Mouse (Mus musculus) heart, postnatal 10 days (tissue): ENCODE measurements around the gene Olfr1442. TPM values are rescaled to one million over a fixed set of nuclear protein-coding genes. Genes with fewer than 3 reads are reported as not detected.
A peak's percentile ranks its signal among the peaks of the same experiment; 100 is the strongest.
"Not testable (repeated sequence)": the region's sequence is repeated elsewhere in the genome, so short reads cannot be mapped to it uniquely, and the experiment has no call there.

Experiments
- DNase-seq, 2 experiments: peaks; one replicate each; pipeline ENCODE4 v3.0.0; 2021
- intact Hi-C: fragments of 180-260 bp; cut with DNase I; formaldehyde crosslinking; loops from one replicate; pipeline ENCODE4 v1.15.1; 2025
- total RNA-seq, 2 experiments: library from RNA; stranded (reverse); gene quantifications; 2 replicates each; pipeline ENCODE4 v1.2.3; 2021

Olfr1442 gene
- total RNA-seq, result not detected

- intact Hi-C loops, result no loop called here
Observed at GRCm38 (mm10) chr19:12670139-12670538, at the start of gene Olfr1442. Gene Olfr1442, plus strand, starts transcription at chr19:12670439.

GRCm38 (mm10) chr19:12633176-12633575 is 37.1 kb upstream of the Olfr1442 start, which contains the start of gene Glyat:
Gene Glyat, plus strand, starts transcription at chr19:12633308.
- intact Hi-C loops, result no loop called here
- no peak for DNase-seq

More at GRCm38 (mm10) chr19:12670139-12670538, at the start of gene Olfr1442:
- DNase-seq, result no peak

DNA sequence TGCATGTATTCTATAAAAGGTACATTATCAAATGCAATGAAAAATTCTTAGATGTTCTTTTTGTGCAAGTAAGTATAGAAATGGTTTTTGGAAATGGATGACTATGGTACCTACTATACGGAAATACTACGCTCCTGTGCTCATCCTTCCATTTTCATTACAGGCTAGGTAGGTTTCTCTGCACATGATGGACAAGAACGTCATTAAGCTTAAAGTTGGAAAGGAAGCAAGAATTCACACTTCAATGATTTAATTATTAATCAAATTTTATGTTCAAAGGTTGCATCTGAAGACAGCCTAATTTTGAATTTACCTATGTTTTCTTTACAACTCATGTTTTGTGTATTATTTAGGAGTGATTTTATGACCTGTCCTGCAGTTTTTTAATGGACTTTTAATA is 36.0 kb upstream of the Olfr1442 start:
- no peak for DNase-seq
- intact Hi-C loops, result no loop called here

- intact Hi-C loops, result no loop called here
- DNase-seq, result no peak
Observed at GRCm38 (mm10) chr19:12634963-12635362, 35.3 kb upstream of the Olfr1442 start.

- no peak for DNase-seq
- intact Hi-C loops, result no loop called here
Observed at GRCm38 (mm10) chr19:12636863-12637262, 33.4 kb upstream of the Olfr1442 start.

- intact Hi-C loops, result no loop called here
- no peak for DNase-seq
Observed at GRCm38 (mm10) chr19:12638049-12638448, 32.2 kb upstream of the Olfr1442 start.

DNA sequence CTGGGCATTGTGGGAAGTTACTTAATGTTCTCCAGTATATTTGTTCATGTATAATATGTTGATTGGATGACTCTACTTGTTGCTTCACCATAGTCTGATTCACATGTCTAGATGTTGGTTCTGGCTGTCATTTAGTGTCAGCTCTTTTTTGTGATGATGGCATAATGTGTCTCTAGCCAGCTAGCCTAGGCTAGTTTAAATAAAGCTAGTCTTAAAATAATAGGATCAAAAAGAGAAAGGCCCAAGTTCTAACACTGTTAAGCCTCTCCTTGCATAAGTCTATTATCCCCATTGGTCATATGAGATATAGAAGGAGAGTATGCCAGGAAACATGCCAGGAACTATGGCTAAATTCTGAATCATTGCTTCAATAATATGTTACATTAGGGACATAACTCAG is 20.7 kb upstream of the Olfr1442 start:
- no peak for DNase-seq
- intact Hi-C loops, result no loop called here

GRCm38 (mm10) chr19:12666156-12666555 is 4.1 kb upstream of the Olfr1442 start:
- intact Hi-C loops, result no loop called here
- no peak for DNase-seq

GRCm38 (mm10) chr19:12668601-12669000 is 1.6 kb upstream of the Olfr1442 start:
- intact Hi-C loops, DNase-seq: not testable (repeated sequence)

DNA sequence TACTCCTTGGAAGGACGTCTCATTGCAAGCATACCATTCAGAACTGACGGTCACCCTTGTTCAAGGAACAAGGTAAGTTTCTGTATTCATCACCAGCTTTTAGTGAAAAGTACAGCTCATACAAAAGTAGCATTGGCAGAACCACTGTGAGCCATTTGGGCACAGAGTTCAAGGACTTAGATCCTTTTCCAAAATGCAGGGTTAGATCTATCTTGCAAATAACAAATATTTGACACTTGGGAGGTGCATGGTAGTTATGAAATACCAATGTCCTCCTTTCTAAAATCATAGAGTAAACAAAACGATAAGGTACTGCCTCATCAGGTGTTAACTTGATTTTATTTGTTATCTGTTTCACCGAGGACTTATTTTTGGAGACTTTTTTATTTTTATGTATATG is 812 bp downstream of the Olfr1442 start:
- intact Hi-C loops, result no loop called here
- no peak for DNase-seq

GRCm38 (mm10) chr19:12677812-12678211 is 7.6 kb downstream of the Olfr1442 start, which contains the start of gene Olfr1443:
Gene Olfr1443, plus strand, starts transcription at chr19:12678112.
- DNase-seq, result no peak
- intact Hi-C loops, result no loop called here

- intact Hi-C loops, result no loop called here
- DNase-seq, result no peak
Observed at GRCm38 (mm10) chr19:12684638-12685037, 14.4 kb downstream of the Olfr1442 start.

DNA sequence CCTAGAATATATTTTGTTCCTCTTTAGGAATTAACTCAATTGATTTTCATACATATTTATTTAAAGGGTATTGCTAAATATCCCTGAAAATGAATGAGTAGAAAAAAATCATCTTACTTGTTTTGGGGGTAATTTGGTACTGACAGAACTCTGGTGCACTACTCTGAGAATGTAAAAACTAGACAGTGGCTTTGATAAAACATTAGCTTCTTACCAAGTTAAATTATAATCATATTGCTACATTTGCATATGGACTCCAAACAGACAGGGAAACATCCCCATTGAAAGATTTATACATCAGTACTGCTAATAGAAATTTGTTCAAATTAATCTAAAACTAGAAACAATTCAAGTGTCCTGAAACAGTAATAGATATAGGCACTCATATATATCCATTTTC is 15.0 kb downstream of the Olfr1442 start:
- intact Hi-C loops, result no loop called here

DNA sequence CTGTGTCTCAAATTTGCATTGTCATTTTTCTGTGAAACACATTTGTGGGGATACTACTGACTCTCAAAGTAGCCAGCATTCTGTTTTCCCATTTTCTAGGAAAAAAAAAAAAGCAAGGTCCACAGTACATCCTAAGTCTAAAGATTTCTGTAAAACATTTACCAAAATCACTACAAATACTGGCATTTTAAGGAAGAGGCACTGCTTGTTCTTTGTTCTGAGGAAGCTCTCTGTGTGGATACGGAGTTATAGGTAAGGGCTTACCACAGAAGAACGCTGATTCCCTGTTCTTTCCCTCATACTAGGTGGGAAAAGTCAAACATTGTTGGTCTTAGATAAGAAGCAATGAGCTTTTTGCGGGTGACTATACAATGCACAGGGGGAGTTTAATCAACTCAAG is 25.4 kb downstream of the Olfr1442 start, which contains the start of gene Keg1:
TSS of gene Keg1 (plus strand) at position 197 of the 400 bp plus-strand sequence.
- no peak for DNase-seq
- intact Hi-C loops, result no loop called here

More for the DNA sequence above, 15.0 kb downstream of the Olfr1442 start:
- DNase-seq, result no peak

GRCm38 (mm10) chr19:12696221-12696620 is 26.0 kb downstream of the Olfr1442 start:
- DNase-seq, result no peak
- intact Hi-C loops, result no loop called here

DNA sequence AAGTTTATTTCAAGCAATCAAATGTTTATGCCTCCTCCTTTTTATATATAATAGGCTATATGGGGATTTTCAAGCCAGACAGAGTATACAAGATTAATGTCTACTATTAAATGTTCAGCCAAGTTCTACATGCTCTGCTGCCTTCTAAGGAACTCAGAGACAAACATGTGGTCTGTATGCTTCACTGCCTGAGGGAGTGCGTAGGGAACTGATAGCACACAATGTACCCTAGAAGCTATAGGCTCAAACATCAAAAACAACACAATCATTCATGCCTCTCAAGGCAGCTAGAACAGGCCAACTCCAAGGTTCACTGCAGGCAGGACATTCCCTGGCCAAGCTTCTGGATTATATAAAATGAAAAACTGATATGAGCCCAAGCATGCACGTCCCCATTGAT is 38.2 kb downstream of the Olfr1442 start:
- intact Hi-C loops, result no loop called here
- no peak for DNase-seq

GRCm38 (mm10) chr19:12708986-12709385 is 38.7 kb downstream of the Olfr1442 start:
- no peak for DNase-seq
- intact Hi-C loops, result no loop called here

GRCm38 (mm10) chr19:12719189-12719588 is 49.0 kb downstream of the Olfr1442 start:
- DNase-seq, result no peak
- intact Hi-C loops, result no loop called here

DNA sequence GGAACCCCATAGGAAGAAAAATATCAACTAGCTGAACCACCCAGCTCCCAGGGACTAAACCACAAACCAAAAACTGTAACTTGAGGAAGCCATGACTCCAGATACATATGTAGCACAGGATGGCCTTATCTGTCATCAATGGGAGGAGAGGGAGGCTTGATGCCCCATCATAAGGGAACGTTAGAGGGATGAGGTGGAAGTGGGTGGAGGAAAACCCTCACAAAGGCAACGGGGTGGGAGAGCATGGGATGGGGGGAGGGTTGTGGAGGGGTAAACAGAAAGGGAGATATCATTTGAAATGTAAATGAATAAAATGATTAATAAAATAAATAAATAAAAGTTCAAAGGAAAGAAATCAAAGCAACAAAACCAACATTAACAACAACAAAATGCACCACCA is 50.2 kb downstream of the Olfr1442 start:
- no peak for DNase-seq
- intact Hi-C loops, result no loop called here

DNA sequence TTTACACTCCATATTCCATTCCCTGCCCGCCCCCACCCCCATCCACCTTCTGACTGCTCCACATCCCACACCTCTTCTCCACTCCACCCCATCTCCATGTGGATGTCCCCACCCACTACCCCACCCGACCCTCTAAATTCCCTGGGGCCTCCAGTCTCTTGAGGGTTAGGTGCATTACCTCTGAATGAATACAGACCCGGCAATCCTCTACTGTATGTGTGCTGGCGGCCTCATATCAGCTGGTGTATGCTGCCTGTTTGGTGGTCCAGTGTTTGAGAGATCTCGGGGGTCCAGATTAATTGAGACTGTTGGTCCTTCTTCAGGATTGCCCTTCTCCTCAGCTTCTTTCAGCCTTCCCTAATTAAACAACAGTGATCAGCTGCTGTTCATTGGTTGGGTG is 50.7 kb downstream of the Olfr1442 start:
- intact Hi-C loops, DNase-seq: not testable (repeated sequence)

- DNase-seq, intact Hi-C loops: not testable (repeated sequence)
Observed at GRCm38 (mm10) chr19:12721596-12721995, 51.4 kb downstream of the Olfr1442 start.

- peak; percentile 49 to 67 for DNase-seq
- intact Hi-C loops, result loop anchor here (1.0 to 2.0 kb wide), 2 partner anchors 74 to 98 kb away; partner anchors contain the start of genes Lpxn and Zfp91
Observed at GRCm38 (mm10) chr19:12722308-12722707, 52.1 kb downstream of the Olfr1442 start.

GRCm38 (mm10) chr19:12725851-12726250 is 55.6 kb downstream of the Olfr1442 start:
- DNase-seq, result no peak
- intact Hi-C loops, result no loop called here
